Mouse (Mus musculus) lung, embryonic 15.5 days (tissue): Measurements from ENCODE around the gene Pak6. TPM values are rescaled to one million over a fixed set of nuclear protein-coding genes. Genes with fewer than 3 reads are reported as not detected.

Source experiments
- ATAC-seq: fragments of 200-750 bp; cut with Nextera tagmentation; 2 replicates; pipeline ENCODE4 v1.8.0; 2017; ENCODE audit warnings: moderate number of reproducible peaks, borderline replicate concordance; ENCODE audit not compliant: low FRiP score, low TSS enrichment; ENCODE audit errors: extremely low read depth
- H3K27ac ChIP-seq: fragments of 300-500 bp; sonication (generic); 2 replicates; pipeline ENCODE4 v1.5.1; 2015; ENCODE audit warnings: moderate library complexity, mild to moderate bottlenecking, inconsistent platforms
- H3K27me3 ChIP-seq: fragments of 300-500 bp; sonication (generic); 2 replicates; pipeline ENCODE4 v1.6.1; 2015; ENCODE audit warnings: inconsistent platforms
- H3K36me3 ChIP-seq: fragments of 300-500 bp; sonication (generic); 2 replicates; pipeline ENCODE4 v1.6.1; 2015; ENCODE audit warnings: inconsistent platforms
- H3K4me1 ChIP-seq: fragments of 300-500 bp; sonication (generic); 2 replicates; pipeline ENCODE4 v1.6.1; 2015; ENCODE audit warnings: inconsistent platforms
- H3K4me2 ChIP-seq: fragments of 300-500 bp; sonication (generic); 2 replicates; pipeline ENCODE4 v1.6.1; 2015; ENCODE audit warnings: inconsistent platforms, mild to moderate bottlenecking, moderate library complexity
- H3K4me3 ChIP-seq: fragments of 300-500 bp; sonication (generic); 2 replicates; pipeline ENCODE4 v1.5.1; 2015; ENCODE audit warnings: mild to moderate bottlenecking, inconsistent platforms
- H3K9ac ChIP-seq: fragments of 300-500 bp; sonication (generic); 2 replicates; pipeline ENCODE4 v1.6.1; 2015; ENCODE audit warnings: inconsistent platforms
- H3K9me3 ChIP-seq: fragments of 300-500 bp; sonication (generic); 2 replicates; pipeline ENCODE4 v1.6.1; 2016; ENCODE audit warnings: inconsistent platforms
- WGBS: fragments of 180-500 bp; shearing (Covaris S2); methylation state at CpG from one replicate; pipeline ENCODE4 v1.1.7; 2015; 5-methylcytosine and 5-hydroxymethylcytosine counted together
- polyA plus RNA-seq: library from polyadenylated mRNA; unstranded; fragments of >200 nt; fragmentation: Nextera tagmentation; extraction: Ambion mirVana; gene quantifications from 2 replicates; pipeline ENCODE4 v1.2.1, GENCODE M21; 2015

Gene Pak6
- polyA plus RNA-seq, 1 experiment from 2014 or later, result 1.6 TPM

DNA sequence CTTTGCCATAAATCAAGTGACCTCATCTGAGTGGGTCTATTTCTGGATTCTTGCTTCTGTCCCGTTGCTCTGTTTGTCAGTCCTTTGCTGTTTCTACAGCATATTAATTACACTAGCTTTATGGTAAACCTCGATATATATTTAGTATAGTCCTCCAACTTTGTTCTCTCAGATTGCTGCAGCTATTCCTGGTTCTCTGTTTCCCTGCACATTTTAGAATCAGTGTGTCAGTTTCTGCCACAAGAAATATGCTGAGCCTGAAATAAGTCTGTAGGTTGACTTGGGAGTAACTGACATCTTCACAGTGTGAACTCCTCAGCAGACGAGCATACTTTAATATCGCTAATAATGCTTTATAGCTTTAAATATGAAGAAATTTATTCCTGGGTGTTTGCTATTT lies 22.0 kb downstream of the Pak6 start:
- WGBS, result 83% methylated on average over 4 of the region's 4 CpGs
- ATAC-seq, result no peak
- peaks cover 11% of the 10 kb centered on the region for H3K4me1 ChIP-seq

DNA sequence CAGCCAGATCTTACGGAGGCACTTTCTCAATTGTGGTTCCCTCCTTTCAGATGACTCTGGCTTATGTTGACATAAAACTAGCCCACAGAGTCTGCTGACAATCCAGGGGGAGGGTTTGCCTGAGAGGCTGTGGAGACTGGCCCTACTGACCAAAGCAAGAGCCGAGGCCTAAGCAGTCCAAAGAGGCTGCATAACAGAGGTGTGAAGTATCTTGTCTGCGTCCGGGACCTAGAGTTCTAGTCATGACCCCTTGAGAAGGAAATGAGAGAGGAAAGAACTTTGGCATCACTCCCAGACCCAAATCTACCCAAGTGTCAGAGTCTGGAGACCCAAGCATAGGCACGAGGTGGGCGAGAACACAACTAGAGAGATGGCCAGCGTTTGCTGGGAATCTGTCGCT lies 23.6 kb downstream of the Pak6 start:
- Histone ChIP-seq H3K9ac (no peak overlapping the region), H3K9me3 (no peaks in the 10 kb centered on the region), H3K4me2 (no peak overlapping the region), H3K27me3 (no peaks in the 10 kb centered on the region), H3K4me3 (no peak overlapping the region), H3K4me1 (peaks cover 11% of the 10 kb centered on the region), H3K27ac (no peak overlapping the region), H3K36me3 (no peaks in the 10 kb centered on the region)
- 45% methylated on average over 8 of the region's 8 CpGs for WGBS
- ATAC-seq, result no peak

More for the DNA sequence above, 22.0 kb downstream of the Pak6 start:
- Histone ChIP-seq H3K4me2 (no peak overlapping the region), H3K9me3 (no peaks in the 10 kb centered on the region), H3K9ac (no peak overlapping the region), H3K27ac (no peak overlapping the region), H3K27me3 (no peaks in the 10 kb centered on the region), H3K36me3 (no peaks in the 10 kb centered on the region), H3K4me3 (no peak overlapping the region)

DNA sequence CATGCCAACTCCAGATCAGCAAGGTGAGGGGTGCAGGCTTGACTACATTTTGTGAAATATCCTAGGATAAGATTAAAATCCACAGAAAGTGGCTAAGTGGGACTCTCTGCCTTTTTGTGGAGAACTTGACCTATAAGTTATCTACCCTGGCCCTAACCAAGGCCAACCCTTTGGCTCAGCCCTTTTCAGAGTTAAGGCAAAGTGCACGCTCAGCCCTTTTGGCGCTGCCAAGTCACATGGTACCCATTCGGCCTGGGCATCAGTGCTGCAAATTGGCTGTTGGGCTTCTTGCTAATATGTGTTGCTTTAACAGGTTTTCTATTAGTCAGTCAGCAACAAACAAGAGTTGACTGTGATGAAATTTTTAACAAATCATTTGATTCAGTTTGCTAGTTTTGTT lies 24.7 kb downstream of the Pak6 start:
- Histone ChIP-seq H3K4me3 (no peak overlapping the region), H3K36me3 (no peaks in the 10 kb centered on the region), H3K27ac (no peak overlapping the region), H3K4me1 (0 out of 2 replicates have a peak, but pooled peaks cover 6% of the 10 kb centered on the region), H3K9ac (no peak overlapping the region), H3K4me2 (no peak overlapping the region), H3K9me3 (no peaks in the 10 kb centered on the region), H3K27me3 (no peaks in the 10 kb centered on the region)
- WGBS, result 87% methylated on average over 3 of the region's 3 CpGs
- ATAC-seq, result no peak

DNA sequence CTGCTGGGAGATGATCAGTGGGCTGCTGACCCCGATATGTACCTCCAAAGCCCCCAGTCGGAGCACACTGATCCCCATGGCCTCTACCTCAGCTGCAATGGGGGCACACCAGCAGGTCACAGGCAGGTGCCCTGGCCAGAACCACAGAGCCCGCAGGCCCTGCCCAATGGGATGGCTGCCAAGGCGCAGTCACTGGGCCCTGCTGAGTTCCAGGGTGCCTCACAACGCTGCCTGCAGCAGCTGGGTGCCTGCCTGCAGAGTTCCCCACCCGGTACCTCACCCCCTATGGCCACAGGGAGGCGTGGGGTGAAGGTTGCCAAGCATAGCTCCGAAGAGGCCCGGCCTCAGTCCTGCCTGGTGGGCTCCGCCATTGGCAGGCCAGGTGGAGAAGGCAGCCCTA lies 26.8 kb downstream of the Pak6 start:
- Histone ChIP-seq H3K9me3 (no peaks in the 10 kb centered on the region), H3K4me1 (0 out of 2 replicates have a peak, but pooled peaks cover 3% of the 10 kb centered on the region), H3K4me2 (no peak overlapping the region), H3K4me3 (no peak overlapping the region), H3K9ac (no peak overlapping the region), H3K36me3 (no peaks in the 10 kb centered on the region), H3K27me3 (no peaks in the 10 kb centered on the region), H3K27ac (no peak overlapping the region)
- no peak for ATAC-seq
- 72% methylated on average over 10 of the region's 10 CpGs for WGBS

DNA sequence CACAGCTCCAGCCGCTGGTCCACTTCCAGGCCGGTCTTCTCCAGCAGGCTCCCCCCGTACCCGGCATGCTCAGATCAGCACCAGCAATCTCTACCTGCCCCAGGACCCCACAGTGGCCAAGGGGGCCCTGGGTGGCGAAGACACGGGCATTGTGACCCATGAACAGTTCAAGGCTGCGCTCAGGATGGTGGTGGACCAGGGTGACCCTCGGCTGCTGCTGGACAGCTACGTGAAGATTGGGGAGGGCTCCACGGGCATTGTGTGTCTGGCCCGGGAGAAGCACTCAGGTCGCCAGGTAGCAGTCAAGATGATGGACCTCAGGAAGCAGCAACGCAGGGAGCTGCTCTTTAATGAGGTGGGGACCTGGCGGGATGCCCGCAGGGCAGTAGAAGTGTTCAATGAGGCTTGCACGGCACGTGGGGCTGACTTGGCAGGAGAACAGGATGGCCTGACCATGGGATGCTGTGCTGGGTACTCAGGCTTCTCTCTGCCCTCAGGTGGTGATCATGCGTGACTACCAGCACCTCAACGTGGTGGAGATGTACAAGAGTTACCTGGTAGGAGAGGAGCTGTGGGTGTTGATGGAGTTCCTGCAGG lies 30.4 kb downstream of the Pak6 start:
- no peak overlapping the region for H3K4me3 ChIP-seq
- H3K9me3 ChIP-seq, result no peaks in the 10 kb centered on the region
- 72% methylated on average over 19 of the region's 19 CpGs for WGBS
- H3K9ac ChIP-seq, result no peak overlapping the region
- H3K36me3 ChIP-seq, result no peaks in the 10 kb centered on the region
- H3K27me3 ChIP-seq, result peaks cover 19% of the 10 kb centered on the region
- no peak for ATAC-seq
- no peak overlapping the region for H3K4me2 ChIP-seq
- peaks cover 23% of the 10 kb centered on the region for H3K4me1 ChIP-seq
- no peak overlapping the region for H3K27ac ChIP-seq

DNA sequence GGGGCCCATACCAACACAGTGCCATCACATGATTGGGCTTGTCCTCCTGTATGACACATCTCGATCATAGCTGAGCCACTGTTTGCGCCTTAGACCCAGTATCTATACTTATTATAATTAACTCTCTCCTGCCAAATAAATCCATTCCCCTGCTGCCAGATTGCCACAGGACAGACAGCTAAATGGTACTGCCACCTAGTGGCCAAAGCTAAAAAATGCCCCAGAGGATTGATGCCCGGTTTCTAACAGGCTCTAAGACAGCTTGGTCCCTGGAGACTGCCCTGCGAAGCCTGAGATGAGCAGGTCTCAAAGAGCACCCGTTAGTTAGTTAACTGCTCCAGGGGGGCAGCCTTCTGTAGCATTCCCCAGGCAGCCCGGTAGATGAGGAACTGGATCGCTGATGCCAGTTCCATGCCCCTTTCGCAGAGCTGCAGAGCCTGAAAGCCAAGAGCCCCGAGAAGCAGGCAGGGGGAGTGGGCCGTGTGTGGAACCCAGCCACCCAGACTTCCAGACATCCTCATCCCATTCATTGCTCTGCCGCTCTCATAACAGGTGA lies 32.7 kb downstream of the Pak6 start:
- H3K27me3 ChIP-seq, result peaks cover 36% of the 10 kb centered on the region
- peaks cover 37% of the 10 kb centered on the region for H3K4me1 ChIP-seq
- H3K36me3 ChIP-seq, result no peaks in the 10 kb centered on the region
- no peak for ATAC-seq
- H3K4me2 ChIP-seq, result no peak overlapping the region
- H3K4me3 ChIP-seq, result no peak overlapping the region
- H3K9me3 ChIP-seq, result no peaks in the 10 kb centered on the region
- H3K9ac ChIP-seq, result no peak overlapping the region
- H3K27ac ChIP-seq, result no peak overlapping the region
- WGBS, result 24% methylated on average over 11 of the region's 11 CpGs

DNA sequence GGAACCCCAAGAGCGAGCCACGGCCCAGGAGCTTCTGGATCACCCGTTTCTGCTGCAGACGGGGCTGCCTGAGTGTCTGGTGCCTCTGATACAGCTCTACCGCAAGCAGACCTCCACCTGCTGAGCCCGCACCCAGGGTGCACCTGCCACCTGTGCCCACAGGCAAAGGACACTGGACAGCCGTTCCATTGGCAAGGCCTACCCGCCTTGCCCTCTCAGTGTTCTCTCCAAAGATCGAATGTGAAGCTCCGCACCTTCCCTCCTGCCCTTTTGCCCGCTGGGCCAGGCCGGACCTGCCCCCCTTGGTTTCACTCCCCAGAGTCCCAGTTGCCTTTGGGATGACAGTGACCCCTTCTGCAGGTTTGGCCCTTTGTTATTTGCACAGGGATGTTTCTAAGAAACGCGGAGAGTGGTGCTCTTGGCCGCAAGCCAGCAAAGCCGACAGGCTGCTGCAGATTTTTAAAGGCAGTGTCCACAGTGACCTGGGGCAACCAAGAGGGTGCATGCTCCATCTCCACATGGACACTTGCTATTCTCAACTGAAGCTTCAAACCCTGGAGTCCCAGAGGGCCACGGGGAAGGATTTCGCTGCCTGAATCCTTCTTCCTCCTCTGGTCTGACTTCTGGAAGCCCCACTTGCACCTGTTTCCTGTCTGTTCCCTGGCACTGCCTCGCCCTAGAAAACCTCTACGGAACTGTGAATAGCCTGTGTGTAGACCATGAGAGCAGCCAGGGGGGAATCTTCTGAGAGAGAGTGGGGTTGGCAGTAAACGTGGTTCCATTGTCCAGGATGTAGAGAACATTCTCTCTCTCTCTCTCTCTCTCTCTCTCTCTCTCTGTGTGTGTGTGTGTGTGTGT lies 33.6 kb downstream of the Pak6 start:
- no peak for ATAC-seq
- Histone ChIP-seq H3K9me3 (no peaks in the 10 kb centered on the region), H3K27ac (no peak overlapping the region), H3K4me3 (no peak overlapping the region), H3K9ac (no peak overlapping the region), H3K4me2 (peak overlapping the region; percentile 21), H3K27me3 (peaks cover 45% of the 10 kb centered on the region), H3K4me1 (peaks cover 38% of the 10 kb centered on the region), H3K36me3 (no peaks in the 10 kb centered on the region)
- 33% methylated on average over 21 of the region's 21 CpGs for WGBS

DNA sequence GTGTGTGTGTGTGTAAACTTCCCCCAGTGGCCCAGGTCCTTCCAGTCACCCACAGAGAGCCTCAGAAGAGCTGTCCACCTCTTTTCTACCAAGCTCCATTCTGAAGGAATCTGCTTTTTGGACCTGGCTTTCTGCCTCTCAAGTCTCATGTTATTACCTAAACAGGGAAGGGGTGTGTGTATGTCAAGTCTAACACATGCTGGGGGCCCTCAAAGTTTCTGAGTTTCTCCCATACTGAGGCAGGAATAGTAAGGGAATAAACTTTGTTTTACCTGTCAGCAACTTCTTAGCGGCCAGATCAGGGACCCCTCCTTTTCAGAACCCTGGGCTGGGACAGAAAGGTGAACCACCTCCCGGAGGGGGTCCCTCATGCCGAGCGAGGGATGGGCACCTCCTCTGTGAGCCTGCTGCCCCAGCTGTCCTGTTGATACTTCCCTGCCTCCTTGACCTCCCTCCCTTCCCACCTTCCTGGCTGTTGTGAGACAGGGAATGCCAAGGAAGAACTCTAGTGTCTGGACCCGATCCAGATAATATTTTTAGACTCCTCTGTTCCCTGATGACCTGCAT lies 34.3 kb downstream of the Pak6 start:
- no peak overlapping the region for H3K27ac ChIP-seq
- 29% methylated on average over 5 of the region's 5 CpGs for WGBS

DNA sequence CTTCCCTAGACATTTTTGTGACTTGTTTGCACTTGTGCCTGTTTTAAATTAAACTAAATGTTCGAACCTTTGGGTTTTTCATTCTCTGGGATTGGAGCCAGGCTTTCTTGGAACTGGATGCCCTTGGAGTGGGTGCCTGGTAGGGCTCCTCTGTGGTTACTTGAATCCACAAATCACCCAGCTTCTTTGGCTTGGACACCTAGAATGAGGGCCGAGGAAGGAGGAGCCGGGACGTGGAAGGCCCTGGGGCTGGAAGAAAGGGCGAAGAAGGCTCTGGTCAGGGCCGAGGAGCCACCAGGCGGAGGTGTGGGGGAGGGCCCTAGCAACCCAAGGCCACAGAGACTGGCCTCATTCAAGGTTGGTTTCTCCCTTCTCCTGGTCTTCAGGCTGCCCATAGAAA lies 34.9 kb downstream of the Pak6 start:
- H3K4me2 ChIP-seq, result no peak overlapping the region
- H3K27me3 ChIP-seq, result peaks cover 58% of the 10 kb centered on the region
- H3K9me3 ChIP-seq, result no peaks in the 10 kb centered on the region
- peaks cover 47% of the 10 kb centered on the region for H3K4me1 ChIP-seq
- WGBS, result 37% methylated on average over 7 of the region's 7 CpGs
- no peak overlapping the region for H3K27ac ChIP-seq
- no peaks in the 10 kb centered on the region for H3K36me3 ChIP-seq
- no peak overlapping the region for H3K4me3 ChIP-seq
- no peak overlapping the region for H3K9ac ChIP-seq
- ATAC-seq, result no peak

More for the DNA sequence above, 34.3 kb downstream of the Pak6 start:
- no peak for ATAC-seq
- Histone ChIP-seq H3K9me3 (no peaks in the 10 kb centered on the region), H3K4me2 (no peak overlapping the region), H3K4me3 (no peak overlapping the region), H3K27me3 (peaks cover 52% of the 10 kb centered on the region), H3K36me3 (no peaks in the 10 kb centered on the region), H3K9ac (no peak overlapping the region), H3K4me1 (peaks cover 42% of the 10 kb centered on the region)

DNA sequence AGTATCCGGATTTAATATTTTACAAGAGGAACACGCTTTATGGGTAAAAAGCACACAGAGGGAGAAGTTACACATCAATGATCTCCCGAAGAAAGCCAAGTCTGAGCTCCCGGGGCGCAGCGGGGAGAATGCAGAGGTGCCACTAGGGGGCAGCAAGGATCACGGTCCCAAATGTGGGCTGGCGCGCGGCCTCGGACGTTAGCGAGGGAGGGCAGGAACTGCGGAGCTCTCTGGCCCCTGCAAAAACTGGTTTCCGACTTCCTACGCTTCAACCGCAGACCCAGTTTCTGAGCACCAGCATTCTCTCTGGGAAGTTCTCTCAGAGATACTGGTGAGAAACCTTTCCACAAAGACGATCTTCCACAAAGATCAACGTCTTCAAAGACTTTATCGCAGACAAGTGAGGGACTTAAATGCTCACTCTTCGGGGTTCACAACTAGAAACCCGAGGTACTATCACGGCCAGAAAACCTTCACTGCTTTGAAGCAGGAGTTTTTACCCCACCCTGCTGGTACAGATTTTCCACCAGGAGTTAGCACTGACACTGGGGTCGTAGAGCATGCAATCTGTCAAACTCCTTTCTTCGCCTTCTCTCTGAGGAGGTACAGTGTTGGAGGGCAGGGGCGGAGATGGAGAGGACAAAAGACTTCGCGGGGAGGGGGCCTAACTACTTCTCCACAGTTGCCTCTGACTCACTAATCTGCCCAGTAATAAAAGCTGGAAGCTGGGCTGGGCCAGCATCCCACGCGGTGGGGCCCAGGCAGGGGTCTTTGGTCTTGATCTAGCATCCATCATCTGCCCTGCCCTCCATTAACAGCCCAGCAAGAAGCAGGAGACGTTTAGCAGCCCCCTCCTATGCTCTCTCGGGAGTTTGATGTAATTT lies 37.3 kb downstream of the Pak6 start:
- ATAC-seq, result no peak
- 3% methylated on average over 32 of the region's 32 CpGs for WGBS
- H3K9ac ChIP-seq, result peak overlapping the region; percentile 20; the same call in 1 of the 2 replicates

DNA sequence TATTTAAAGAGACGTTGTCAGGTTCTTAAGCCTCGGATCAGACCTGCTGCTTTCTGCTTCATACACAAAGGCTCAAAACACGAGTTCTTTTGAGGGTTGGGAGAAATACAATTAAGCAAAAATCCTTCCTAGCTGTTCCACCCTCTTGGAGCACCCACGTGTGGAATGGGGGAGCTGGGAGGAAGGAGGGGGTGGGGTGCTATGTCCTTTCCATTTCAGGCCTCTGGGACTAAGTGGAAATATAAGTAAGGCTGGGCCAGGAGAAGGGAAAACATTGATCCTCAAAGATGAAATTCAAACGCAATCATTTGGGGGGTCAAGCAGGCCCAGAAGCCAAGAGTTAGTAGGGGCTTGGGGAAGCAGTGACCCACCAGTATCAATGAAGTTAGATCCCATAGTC lies 38.1 kb downstream of the Pak6 start:
- 16% methylated on average over 5 of the region's 5 CpGs for WGBS
- peaks cover 60% of the 10 kb centered on the region for H3K4me1 ChIP-seq
- H3K9me3 ChIP-seq, result no peaks in the 10 kb centered on the region
- no peak overlapping the region for H3K4me3 ChIP-seq
- no peak overlapping the region for H3K9ac ChIP-seq
- ATAC-seq, result no peak
- peaks cover 86% of the 10 kb centered on the region for H3K27me3 ChIP-seq
- no peak overlapping the region for H3K4me2 ChIP-seq
- H3K36me3 ChIP-seq, result no peaks in the 10 kb centered on the region
- no peak overlapping the region for H3K27ac ChIP-seq

More for the DNA sequence above, 37.3 kb downstream of the Pak6 start:
- Histone ChIP-seq H3K4me1 (peaks cover 65% of the 10 kb centered on the region), H3K4me3 (peak overlapping the region; percentile 19), H3K9me3 (no peaks in the 10 kb centered on the region), H3K27me3 (peaks cover 83% of the 10 kb centered on the region), H3K27ac (no peak overlapping the region), H3K4me2 (peak overlapping the region; percentile 50), H3K36me3 (no peaks in the 10 kb centered on the region)
